Mouse (Mus musculus) midbrain, embryonic 10.5 days (tissue): ENCODE results near the gene Ccdc58. TPM values are rescaled to one million over a fixed set of nuclear protein-coding genes. Genes with fewer than 3 reads are reported as not detected.

Experiments
- polyA plus RNA-seq: library from polyadenylated mRNA; unstranded; fragments of >200 nt; fragmentation: Nextera tagmentation; extraction: Ambion mirVana; gene quantifications from 2 replicates; pipeline ENCODE4 v1.2.1, GENCODE M21; 2016

The Ccdc58 gene
- polyA plus RNA-seq, 1 experiment from 2014 or later: 103 TPM

Other genes starting within 250 kb of the Ccdc58 start
- 0.16 and 0.32 TPM in 2 replicates for gene Parp14, start 200.1 kb upstream of the Ccdc58 start, polyA plus RNA-seq
- gene Parp9, start 133.2 kb upstream of the Ccdc58 start, polyA plus RNA-seq: 2.1 and 2.3 TPM in 2 replicates
- gene Dtx3l, start 132.5 kb upstream of the Ccdc58 start, polyA plus RNA-seq: 2.8 and 2.9 TPM in 2 replicates
- gene Kpna1, start 92.9 kb upstream of the Ccdc58 start, polyA plus RNA-seq: 76.4 and 77.0 TPM in 2 replicates
- gene Wdr5b, start 30.5 kb upstream of the Ccdc58 start, polyA plus RNA-seq: 8.8 and 10.6 TPM in 2 replicates
- 277 and 355 TPM in 2 replicates for gene Fam162a, start 91 bp upstream of the Ccdc58 start, polyA plus RNA-seq
- gene Csta1, start 59.6 kb downstream of the Ccdc58 start, polyA plus RNA-seq: 0.10 TPM in 1 of 2 replicates, not detected in the other
- not detected in 2 replicates for gene Stfa2l1, start 85.1 kb downstream of the Ccdc58 start, polyA plus RNA-seq
- not detected in 2 replicates for gene Gm5483, start 112.5 kb downstream of the Ccdc58 start, polyA plus RNA-seq
- not detected in 2 replicates for gene Gm5416, start 138.7 kb downstream of the Ccdc58 start, polyA plus RNA-seq
- gene 2010005H15Rik, start 149.8 kb downstream of the Ccdc58 start, polyA plus RNA-seq: not detected in 2 replicates
- 0.32 and 0.86 TPM in 2 replicates for gene Stfa1, start 205.3 kb downstream of the Ccdc58 start, polyA plus RNA-seq